Mouse (Mus musculus): Measurements from ENCODE around the gene Tmem121.
A peak's percentile ranks its signal among the peaks of the same experiment; 100 is the strongest.
"Not testable (repeated sequence)": the region's sequence is repeated elsewhere in the genome, so short reads cannot be mapped to it uniquely, and the experiment has no call there.

The Tmem121 gene

DNA sequence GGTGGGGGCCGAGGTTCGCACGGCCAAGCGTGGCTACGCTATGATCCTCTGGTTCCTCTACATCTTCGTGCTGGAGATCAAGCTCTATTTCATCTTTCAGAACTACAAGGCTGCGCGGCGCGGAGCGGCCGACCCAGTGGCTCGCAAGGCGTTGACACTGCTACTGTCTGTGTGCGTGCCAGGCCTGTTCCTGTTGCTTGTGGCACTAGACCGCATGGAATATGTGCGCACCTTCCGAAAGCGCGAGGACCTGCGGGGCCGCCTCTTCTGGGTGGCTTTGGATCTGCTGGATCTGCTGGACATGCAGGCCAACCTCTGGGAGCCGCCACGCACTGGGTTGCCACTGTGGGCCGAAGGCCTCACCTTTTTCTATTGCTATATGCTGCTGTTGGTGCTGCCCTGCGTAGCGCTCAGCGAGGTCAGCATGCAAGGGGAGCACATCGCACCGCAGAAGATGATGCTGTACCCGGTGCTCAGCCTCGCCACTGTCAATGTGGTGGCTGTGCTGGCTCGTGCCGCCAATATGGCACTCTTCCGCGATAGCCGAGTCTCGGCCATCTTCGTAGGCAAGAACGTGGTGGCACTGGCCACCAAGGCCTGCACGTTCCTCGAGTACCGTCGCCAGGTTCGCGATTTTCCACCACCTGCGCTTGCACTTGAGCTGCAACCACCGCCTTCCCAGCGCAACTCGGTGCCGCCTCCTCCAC lies 2.8 kb downstream of the Tmem121 start:
- no peaks in the 10 kb centered on the region for H3K27me3 ChIP-seq (ENCODE audit: control insufficient read depth, insufficient read depth, low read length, poor library complexity, severe bottlenecking)
- H3K36me3 ChIP-seq (ENCODE audit: control insufficient read depth, insufficient read depth, low read length, poor library complexity, severe bottlenecking): no peaks in the 10 kb centered on the region
- DNase-seq (ENCODE audit: low read depth, low spot score): no peak

DNA sequence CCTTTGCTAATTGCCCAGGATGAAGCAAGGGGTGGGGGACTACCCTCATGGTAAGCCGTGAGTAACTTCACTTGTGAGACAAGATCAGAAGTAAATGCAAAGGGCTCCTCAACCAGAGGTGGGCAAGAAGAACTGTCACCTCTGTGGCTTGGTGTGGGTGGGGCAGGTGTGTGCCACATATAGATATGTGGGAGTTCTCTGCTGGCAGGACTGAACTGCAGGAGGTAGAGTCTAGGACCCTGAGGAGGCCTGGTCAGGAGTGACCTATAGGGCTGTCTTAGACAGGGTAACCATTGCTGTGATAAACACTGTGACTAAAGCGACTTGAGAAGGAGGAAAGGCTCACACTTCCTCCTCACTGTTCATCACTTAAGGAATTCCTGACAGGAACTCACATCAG lies 7.7 kb downstream of the Tmem121 start:
- no peaks in the 10 kb centered on the region for H3K27me3 ChIP-seq (ENCODE audit: control insufficient read depth, insufficient read depth, low read length, poor library complexity, severe bottlenecking)
- no peaks in the 10 kb centered on the region for H3K36me3 ChIP-seq (ENCODE audit: control insufficient read depth, insufficient read depth, low read length, poor library complexity, severe bottlenecking)
- DNase-seq (ENCODE audit: low read depth, low spot score): no peak

DNA sequence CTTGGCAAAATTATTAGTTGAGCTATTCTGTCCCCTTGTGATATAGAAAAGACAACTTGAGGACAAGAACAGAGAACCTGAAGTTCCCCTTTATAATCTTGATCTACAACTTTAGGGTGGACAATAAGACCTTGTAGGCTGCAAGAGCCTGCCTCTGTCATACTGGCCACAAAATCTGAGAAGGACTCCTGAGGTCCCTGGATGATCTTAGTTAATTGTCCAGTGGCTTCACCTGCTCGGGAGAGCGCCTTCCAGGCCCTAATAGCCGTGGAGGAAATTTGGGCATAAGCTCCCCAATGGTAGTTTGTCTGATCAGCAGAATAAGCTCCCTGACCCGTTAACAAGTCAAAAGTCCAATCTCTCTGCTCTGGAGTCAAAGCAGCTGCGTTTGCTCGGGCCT lies 13.4 kb downstream of the Tmem121 start:
- DNase-seq (ENCODE audit: low read depth, low spot score); H3K27me3 ChIP-seq (ENCODE audit: control insufficient read depth, insufficient read depth, low read length, poor library complexity, severe bottlenecking); H3K36me3 ChIP-seq (ENCODE audit: control insufficient read depth, insufficient read depth, low read length, poor library complexity, severe bottlenecking): not testable (repeated sequence)

DNA sequence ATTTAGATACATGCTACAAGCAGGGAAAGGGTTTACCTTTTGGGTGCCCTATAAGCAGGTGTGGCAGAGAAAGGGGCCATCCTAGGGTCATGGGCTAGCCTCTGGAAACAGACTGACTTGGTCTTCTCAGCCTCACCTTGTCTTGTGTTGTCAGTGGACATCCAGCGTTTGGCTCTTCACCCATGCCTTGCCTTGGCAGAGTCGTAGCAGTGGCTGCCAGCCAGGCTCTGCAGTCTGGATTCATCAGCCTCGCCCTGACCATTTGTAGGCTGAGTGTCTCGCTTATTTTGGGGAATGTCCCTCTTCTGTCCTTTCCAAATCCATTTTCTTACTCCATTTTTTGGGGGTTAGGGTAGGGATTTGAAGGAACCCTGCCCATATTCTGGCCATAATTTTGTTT lies 15.6 kb downstream of the Tmem121 start:
- DNase-seq (ENCODE audit: low read depth, low spot score): no peak
- no peaks in the 10 kb centered on the region for H3K27me3 ChIP-seq (ENCODE audit: control insufficient read depth, insufficient read depth, low read length, poor library complexity, severe bottlenecking)
- no peaks in the 10 kb centered on the region for H3K36me3 ChIP-seq (ENCODE audit: control insufficient read depth, insufficient read depth, low read length, poor library complexity, severe bottlenecking)

DNA sequence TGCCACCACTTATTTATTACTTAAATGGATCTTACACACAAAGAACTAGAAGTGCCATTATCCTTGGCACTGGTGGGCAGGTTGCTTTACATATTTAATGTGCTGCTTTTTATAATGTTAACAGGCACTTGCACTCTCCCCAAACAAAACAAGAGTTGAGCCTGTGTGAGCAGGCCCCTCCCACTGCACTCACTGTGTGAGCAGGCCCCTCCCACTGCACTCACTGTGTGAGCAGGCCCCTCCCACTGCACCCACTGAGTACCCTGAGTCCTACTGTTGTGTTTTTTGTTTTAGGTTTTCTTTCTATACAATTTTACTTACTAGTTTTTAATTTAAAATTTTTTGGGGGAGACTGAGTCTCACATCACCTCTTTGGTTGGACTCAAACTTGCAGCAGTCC lies 16.3 kb downstream of the Tmem121 start:
- DNase-seq (ENCODE audit: low read depth, low spot score): no peak

DNA sequence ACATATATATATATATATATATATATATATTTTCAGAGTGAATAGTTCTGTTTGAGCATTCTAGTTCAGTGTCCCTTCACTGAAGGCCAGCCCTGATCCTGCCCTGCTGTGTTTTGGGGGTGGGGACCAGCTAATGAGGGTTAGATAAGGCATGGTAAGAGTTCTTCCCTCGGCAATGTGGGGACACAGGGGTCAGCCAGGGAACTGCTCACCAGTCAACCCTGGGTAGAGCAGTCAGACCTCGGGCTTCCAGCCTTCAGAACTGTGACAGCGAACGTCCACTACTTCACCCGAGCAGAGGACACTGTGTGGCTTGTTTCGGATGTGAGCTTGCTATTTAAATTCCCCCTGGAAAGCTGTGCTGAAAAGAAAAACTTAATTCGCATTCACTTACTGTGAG lies 17.8 kb downstream of the Tmem121 start:
- no peaks in the 10 kb centered on the region for H3K36me3 ChIP-seq (ENCODE audit: control insufficient read depth, insufficient read depth, low read length, poor library complexity, severe bottlenecking)
- H3K27me3 ChIP-seq (ENCODE audit: control insufficient read depth, insufficient read depth, low read length, poor library complexity, severe bottlenecking): no peaks in the 10 kb centered on the region
- no peak for DNase-seq (ENCODE audit: low read depth, low spot score)

More for the DNA sequence above, 16.3 kb downstream of the Tmem121 start:
- Histone ChIP-seq H3K36me3 (ENCODE audit: control insufficient read depth, insufficient read depth, low read length, poor library complexity, severe bottlenecking) (no peaks in the 10 kb centered on the region), H3K27me3 (ENCODE audit: control insufficient read depth, insufficient read depth, low read length, poor library complexity, severe bottlenecking) (no peaks in the 10 kb centered on the region)

DNA sequence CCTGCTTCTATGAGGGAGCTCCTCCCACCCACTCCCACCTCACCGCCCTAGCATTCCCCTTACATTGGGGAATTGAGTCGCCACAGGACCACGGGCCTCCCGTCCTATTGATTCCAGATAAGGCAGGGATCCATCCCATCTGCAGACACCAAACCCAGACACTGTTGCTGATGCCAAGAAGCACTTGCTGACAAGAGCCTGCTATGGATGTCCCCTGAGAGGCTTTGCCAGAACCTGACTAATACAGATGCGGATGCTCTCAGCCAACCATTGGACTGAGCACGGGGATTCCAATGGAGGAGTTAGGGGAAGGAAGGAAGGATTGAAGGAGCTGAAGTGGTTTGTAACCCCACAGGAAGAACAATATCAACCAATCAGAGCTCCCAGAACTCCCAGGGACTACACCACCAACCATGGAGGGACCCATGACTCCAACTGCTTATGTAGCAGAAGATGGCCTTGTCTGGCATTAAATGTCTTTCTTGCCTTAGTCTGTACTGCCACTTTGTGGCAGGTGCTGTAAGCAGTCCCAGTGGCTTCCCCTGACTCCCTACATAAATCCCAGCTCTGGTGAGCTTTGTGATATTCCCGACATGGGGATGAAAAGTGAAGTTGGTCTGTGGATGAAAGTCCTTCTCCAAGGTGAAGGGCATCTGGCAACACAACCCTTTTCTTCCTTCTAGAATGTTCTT lies 19.7 kb downstream of the Tmem121 start:
- no peaks in the 10 kb centered on the region for H3K36me3 ChIP-seq (ENCODE audit: control insufficient read depth, insufficient read depth, low read length, poor library complexity, severe bottlenecking)
- peak; percentile 44 for DNase-seq (ENCODE audit: low read depth, low spot score)
- H3K27me3 ChIP-seq (ENCODE audit: control insufficient read depth, insufficient read depth, low read length, poor library complexity, severe bottlenecking): no peaks in the 10 kb centered on the region

DNA sequence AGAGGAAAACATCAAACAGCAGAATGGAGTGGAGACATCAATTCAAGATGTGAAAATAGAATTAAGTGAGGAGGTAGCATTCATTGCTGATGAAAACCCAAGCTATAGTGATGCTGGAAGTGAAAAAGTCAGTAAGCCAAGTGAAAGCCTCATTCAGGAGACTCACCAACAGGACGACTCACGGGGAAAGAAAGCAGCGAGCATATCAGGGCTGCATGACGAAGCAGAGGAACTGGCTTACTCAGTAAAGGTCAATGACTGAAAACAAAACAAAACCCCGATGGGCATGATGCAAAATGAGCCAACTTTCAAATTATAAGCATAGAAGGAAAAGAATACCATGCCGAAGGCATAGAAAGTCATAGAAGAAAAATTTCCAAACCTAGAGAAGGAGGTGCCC lies 22.0 kb downstream of the Tmem121 start:
- Histone ChIP-seq H3K36me3 (ENCODE audit: control insufficient read depth, insufficient read depth, low read length, poor library complexity, severe bottlenecking) (no peaks in the 10 kb centered on the region), H3K27me3 (ENCODE audit: control insufficient read depth, insufficient read depth, low read length, poor library complexity, severe bottlenecking) (no peaks in the 10 kb centered on the region)
- no peak for DNase-seq (ENCODE audit: low read depth, low spot score)

DNA sequence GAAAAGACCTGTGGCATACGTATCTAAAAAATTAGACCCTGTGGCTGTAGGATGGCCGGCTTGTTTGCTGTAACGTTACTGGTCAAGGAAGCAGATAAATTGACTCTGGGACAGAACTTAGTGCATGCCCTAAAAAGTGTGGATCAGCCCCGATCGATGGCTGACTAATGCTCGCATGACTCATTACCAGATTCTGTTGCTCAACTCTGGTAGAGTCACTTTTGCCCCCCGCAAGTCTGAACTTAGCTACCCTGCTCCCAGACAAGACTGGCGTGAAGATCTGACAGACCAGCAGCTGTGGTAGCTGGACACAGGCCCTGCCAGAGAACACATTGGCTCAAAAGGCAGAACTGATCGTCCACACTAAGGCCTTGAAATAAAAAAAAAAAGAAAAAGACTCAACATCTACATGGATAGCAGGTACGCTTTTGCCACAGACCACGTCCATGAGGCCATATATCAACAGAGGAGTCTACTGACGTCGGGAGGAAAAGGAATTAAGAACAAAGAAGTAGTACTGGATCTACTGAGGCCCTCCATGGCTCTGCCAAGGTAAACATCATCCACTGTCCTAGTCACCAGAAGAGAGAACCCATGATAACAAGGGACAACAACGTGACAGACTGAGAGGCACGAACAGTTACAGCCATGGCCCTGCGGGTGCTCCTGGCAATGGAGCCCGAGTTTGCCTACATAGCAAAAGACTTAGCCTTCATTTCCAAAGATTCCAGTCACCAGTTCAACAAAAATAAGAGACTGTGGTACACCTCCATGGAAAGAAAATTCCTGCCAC lies 25.1 kb downstream of the Tmem121 start:
- H3K36me3 ChIP-seq (ENCODE audit: control insufficient read depth, insufficient read depth, low read length, poor library complexity, severe bottlenecking): no peaks in the 10 kb centered on the region
- no peak for DNase-seq (ENCODE audit: low read depth, low spot score)

DNA sequence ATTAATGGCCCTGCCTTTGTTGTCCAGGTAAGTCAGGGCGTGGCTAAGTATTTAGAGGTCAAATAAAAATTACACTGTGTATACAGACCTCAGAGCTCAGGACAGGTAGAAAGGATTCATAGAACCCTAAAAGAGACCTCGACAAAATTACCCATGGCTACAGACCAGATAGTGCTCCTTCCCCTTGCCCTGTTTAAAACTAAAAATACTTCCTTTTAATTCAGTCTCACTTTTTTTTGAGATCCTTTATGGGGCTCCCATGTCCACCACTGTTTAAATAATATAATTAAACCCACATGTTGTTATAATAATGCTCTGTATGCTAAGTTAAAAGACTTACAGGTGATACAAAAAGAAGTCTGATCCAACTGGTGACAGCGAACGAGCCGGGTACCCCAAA lies 26.0 kb downstream of the Tmem121 start:
- DNase-seq (ENCODE audit: low read depth, low spot score): no peak
- no peaks in the 10 kb centered on the region for H3K36me3 ChIP-seq (ENCODE audit: control insufficient read depth, insufficient read depth, low read length, poor library complexity, severe bottlenecking)
- no peaks in the 10 kb centered on the region for H3K27me3 ChIP-seq (ENCODE audit: control insufficient read depth, insufficient read depth, low read length, poor library complexity, severe bottlenecking)

More for the DNA sequence above, 25.1 kb downstream of the Tmem121 start:
- H3K27me3 ChIP-seq (ENCODE audit: control insufficient read depth, insufficient read depth, low read length, poor library complexity, severe bottlenecking): no peaks in the 10 kb centered on the region

DNA sequence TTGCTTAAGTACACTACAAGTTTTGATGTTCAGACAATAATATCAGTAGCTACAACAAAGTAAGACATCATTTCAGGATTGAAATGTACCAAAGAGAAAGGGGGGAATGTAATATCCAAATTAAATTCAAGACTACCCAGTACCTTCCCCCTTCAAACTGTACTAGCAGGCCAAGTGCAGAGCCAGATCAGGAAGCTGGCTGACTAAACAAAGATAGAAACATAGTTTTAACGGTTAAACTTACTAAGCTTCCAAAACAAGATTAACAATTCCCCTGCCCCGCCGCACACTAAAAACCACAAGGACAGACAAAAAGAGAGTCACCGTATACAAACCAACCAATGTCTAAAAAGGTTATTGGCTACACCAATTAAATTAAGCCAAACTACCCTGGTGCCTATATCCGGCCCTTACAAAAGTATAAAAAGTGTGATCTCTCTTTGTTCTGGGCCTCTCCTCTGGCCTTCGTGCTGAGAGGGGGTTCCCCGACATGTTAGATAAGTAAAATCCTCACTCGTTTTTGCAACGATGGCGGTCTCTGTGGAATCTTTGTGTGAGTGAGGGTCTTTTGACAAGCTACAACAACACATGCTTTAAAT lies 26.7 kb downstream of the Tmem121 start:
- no peaks in the 10 kb centered on the region for H3K36me3 ChIP-seq (ENCODE audit: control insufficient read depth, insufficient read depth, low read length, poor library complexity, severe bottlenecking)
- no peak for DNase-seq (ENCODE audit: low read depth, low spot score)
- no peaks in the 10 kb centered on the region for H3K27me3 ChIP-seq (ENCODE audit: control insufficient read depth, insufficient read depth, low read length, poor library complexity, severe bottlenecking)

DNA sequence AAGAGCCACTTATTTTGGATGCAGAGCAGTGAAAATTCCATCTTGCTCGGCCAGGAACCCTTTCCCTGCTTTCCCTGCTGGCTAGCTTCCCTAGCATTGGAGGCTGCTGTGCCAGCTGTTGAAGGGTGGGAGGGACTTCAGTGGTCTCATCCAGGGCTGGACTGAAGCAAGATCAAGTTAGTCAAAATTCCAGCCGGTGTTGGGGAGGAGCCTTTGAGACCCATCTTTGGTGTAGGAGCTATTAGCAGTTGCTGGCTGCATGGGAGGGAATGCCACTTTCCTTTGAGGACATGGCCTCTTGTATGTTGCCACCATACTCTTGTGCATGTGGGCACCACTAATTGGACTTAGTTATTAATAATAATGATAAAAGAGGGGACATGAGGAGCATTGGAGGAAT lies 27.5 kb downstream of the Tmem121 start:
- Histone ChIP-seq H3K27me3 (ENCODE audit: control insufficient read depth, insufficient read depth, low read length, poor library complexity, severe bottlenecking) (no peaks in the 10 kb centered on the region), H3K36me3 (ENCODE audit: control insufficient read depth, insufficient read depth, low read length, poor library complexity, severe bottlenecking) (no peaks in the 10 kb centered on the region)
- DNase-seq (ENCODE audit: low read depth, low spot score): no peak

DNA sequence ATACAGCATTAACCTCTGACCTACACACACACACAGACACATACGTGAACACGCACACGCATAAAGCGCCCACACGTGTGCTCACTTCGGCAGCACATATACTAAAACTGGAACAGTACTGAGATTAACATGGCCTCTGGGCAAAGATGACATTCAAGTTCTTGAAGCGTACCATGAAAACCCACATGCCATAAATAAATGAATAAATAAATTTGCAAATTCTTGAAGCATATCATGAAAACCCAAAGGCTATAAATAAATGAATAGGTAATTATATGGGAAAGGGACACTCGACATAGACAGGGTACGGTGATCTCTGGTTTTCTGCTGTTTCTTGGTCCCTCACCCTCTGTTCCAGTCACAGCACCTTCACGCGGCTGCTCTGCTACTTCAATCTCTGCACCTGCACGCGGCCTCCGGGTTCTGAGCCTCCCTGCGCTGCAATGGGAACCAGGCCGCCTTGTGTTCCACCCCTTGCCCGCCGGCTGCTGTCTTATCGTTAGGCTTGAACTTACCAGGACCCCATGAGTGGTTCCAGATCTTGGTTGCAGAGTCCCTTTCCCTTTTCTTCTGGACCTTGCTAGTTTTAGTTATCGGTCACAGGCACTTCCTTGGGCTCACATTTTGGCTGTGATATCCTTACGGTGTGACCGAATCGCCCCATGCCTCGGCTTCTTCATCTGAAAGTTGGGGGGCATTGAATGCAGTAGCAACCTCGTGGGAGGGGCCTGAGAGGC lies 28.5 kb downstream of the Tmem121 start:
- Histone ChIP-seq H3K36me3 (ENCODE audit: control insufficient read depth, insufficient read depth, low read length, poor library complexity, severe bottlenecking) (no peaks in the 10 kb centered on the region), H3K27me3 (ENCODE audit: control insufficient read depth, insufficient read depth, low read length, poor library complexity, severe bottlenecking) (no peaks in the 10 kb centered on the region)
- DNase-seq (ENCODE audit: low read depth, low spot score): no peak

DNA sequence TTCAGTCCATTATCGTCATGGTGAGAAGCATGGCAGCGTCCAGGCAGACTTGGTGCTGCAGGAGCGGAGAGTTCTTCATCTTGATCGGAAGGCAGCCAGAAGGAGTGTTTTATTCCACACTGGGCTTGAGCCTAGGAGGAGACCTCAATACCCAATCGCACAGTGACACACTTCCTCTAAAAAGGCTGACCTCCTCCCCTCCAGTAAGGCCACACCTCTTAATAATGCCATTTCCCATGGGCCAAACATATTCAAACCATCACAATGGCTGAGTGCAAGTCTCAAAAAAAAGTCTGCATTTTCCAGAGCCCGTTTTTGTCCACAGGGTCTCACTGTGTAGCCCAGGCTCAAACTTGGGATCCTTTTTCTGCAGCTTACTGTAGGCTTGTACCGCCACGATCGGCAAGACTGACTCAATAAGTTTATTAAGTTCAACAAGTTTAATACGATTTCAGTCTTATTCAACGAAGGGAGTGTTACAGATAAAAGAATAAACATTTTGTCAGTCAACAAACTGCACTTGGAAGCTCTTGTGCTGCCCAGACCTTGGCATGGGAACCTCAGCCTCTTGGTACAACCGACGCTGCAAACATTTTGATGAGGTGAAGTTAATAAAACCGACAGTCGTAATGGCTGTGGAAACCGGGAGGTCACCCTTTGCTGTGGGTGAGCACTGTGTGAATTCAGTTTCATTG lies 29.4 kb downstream of the Tmem121 start:
- Histone ChIP-seq H3K36me3 (ENCODE audit: control insufficient read depth, insufficient read depth, low read length, poor library complexity, severe bottlenecking) (no peaks in the 10 kb centered on the region), H3K27me3 (ENCODE audit: control insufficient read depth, insufficient read depth, low read length, poor library complexity, severe bottlenecking) (no peaks in the 10 kb centered on the region)
- no peak for DNase-seq (ENCODE audit: low read depth, low spot score)
